Mouse (Mus musculus) 3134 (cell line): Measurements from ENCODE around the gene H2afy.

Source experiments
- DNase-seq: peaks from one replicate; pipeline ENCODE4 v3.0.0-alpha.2; 2011; ENCODE audit warnings: low spot score; ENCODE audit not compliant: insufficient read length; ENCODE audit errors: extremely low read depth

The H2afy gene

GRCm38 (mm10) chr13:56136200-56136599 lies at the start of gene H2afy:
H2afy (minus strand) TSS chr13:56136361.
- no peak for DNase-seq

DNA sequence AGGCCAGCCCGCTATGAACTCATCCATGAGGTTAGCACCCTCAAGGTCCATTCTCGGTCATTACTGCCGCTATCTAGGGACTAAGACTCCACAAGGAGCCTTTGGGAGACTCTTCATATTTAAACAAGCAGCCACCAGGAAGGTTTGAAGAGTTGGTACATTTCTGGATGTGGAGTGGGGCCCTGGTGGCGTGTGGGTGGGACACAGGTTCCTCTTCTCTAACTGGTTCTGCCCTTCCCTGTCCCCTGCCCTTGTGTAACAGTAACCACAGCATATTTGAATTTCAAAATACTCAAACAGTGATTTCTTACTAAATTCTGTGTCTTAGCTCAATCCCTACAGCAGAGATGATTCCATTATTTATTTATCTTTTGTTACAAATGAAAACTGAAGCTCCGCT lies 47.5 kb upstream of the H2afy start:
- DNase-seq: no peak

GRCm38 (mm10) chr13:56181424-56181823 lies 45.3 kb upstream of the H2afy start:
- DNase-seq: no peak

GRCm38 (mm10) chr13:56178416-56179035 lies 42.4 kb upstream of the H2afy start, which contains the start of gene Tifab:
Tifab (minus strand) TSS chr13:56178885.
- no peak for DNase-seq

DNA sequence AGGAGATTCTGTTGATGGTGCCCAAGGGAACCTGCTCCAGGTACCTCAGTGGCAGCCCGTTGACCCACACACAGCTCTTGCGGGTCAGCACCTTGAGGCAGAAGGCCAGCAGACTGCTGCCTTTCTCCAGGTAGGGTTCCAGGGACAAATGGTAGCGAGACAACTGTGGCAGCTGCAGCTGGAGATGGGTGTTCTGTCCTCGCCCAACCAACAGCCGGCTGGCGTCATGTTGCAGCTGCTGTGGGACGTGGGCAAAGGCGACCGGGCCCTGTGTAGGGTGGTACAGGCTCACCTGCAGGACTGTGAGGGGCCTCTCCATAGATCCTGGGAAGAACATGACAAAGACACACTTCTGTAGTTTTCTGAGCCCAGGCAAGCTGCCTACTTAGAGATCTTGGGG lies 40.1 kb upstream of the H2afy start:
- DNase-seq: no peak

DNA sequence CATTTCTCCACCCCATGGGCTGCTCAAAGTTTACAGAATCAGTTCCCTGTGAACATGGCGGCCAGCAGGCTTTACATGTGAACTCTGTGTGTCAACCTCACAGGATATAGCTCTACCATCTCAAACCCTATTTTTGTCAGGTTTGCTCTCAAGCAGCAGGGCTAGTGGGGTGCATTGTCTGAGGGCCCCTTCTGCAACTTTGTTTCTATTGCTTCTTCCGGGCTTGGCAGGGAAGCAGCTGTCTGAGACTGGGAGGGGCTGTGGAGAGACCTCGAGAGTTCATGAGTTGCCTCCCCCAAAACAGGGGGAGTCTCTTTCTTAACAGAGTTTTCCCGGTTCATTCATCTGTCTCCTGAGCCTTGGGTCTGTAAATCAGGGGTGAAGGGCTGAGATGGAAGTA lies 39.7 kb upstream of the H2afy start:
- no peak for DNase-seq

- DNase-seq: no peak
These were observed 36.9 kb upstream of the H2afy start for GRCm38 (mm10) chr13:56172901-56173545.

DNA sequence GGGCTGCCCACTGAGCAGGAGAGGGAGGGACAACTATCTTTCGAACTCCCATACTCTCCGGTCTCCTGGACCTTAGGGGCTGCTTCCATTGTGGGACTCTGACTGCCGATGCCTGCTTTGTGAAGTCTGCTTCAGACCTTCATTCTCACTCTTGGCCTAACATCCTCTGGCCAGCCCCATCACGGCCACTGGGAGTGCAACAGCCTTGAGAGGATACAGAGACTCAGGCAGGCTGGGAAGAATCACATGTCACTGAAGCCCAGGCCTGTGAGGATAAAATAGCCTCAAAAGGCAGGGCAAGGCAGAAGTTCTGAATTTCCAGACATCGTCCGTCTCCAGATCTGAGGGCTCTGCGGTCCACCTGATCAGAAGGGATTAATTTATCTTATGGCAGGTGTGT lies 35.9 kb upstream of the H2afy start:
- no peak for DNase-seq

- no peak for DNase-seq
These were observed 32.2 kb upstream of the H2afy start for GRCm38 (mm10) chr13:56168403-56168781.

GRCm38 (mm10) chr13:56167446-56168402 lies 31.6 kb upstream of the H2afy start:
- DNase-seq: no peak

- DNase-seq: no peak
These were observed 29.4 kb upstream of the H2afy start for GRCm38 (mm10) chr13:56165561-56165960.

DNA sequence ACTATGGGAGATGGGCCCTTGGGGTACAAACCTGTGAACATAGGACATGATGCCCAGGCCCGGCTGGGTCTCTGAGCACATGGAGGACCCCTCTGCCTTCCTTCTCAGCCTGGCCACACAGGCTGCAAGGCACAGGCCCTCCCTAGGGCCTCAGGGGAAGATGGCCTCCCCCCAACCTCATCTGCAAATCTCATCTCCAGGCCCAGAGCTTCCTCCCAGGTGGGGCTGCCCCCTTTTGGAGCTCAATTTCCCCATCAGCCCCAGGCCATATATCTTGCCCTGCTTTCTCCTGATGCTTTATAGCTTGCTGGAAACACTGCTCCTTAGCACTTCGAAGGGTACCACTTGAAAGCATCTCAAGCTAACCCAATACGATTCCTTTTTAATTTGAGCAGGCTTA lies 28.2 kb upstream of the H2afy start:
- no peak for DNase-seq

DNA sequence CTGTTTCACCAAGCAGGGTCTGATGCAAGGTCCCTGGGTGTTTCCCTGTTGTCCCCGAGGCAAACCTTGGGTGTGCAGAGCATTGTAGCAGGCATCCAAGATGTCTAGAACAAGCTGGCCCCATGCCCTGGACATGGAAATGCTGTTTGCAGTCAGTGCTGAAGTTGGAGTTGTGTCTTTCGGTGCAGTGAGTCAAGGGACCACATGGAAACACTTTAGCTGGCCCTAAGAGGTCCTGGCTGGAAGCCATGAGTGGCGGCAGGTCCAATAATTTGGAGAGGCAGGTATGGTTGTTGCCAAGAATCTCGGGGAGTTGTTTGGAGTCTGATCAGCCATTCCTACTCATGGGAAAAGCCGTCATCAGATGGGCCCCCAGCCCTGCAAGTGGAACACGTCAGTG lies 27.6 kb upstream of the H2afy start:
- DNase-seq: no peak

DNA sequence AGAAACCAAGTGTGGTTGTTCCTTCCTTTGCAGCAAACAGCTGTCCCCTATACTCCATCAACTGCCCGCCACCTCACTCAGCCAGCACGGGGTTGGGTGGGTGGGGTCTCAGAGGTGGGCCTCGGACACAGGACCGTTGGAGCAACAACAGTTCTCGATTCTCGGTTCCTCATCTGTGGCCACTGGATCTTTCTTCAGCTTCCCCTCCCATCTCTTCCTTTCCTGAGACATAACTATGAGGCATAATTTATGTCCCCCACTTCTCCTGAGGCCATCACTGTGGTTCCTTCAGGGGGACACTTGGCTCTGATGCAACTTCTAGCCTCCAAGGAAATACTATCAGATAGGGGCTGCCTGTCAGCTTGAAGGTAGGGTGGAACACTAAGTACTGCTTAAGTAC lies 26.7 kb upstream of the H2afy start:
- DNase-seq: no peak

DNA sequence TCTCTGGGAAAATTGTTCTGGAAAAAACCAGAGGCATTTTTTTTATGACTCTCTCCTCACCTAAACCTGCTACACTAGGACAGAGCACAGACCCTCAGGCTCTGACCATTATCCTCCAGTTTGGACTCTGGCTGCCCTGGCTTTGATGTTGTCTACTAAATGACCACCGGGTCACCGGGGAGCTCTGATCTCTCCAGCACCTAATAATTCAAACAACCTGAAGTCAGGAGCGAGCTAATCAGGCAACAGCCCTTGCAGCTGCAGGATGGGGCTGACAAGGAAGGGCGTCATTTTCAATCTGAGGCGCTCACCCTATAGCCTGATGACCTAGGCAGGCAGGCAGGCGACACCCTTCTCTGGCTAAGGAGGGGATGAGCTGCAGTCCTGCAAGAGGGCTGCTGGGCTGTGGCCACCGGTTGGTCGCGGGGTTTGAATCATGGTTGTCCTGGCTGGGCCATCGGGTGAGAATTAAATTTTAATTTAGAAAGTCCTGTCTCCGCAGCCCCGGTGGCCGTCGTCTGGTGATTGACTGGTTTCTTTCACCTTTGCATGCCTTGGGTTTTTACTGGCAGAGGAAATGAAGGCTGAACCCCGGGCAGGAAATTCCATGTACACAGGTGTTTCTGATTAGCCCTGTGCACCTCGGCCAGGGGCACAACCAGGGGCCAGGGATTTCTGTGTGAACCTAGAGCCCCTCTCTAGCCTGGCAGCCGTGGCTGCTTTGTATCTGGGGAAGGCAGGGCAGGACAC lies 23.6 kb upstream of the H2afy start:
- DNase-seq: no peak

- DNase-seq: no peak
These were observed 22.9 kb upstream of the H2afy start for GRCm38 (mm10) chr13:56159016-56159601.

DNA sequence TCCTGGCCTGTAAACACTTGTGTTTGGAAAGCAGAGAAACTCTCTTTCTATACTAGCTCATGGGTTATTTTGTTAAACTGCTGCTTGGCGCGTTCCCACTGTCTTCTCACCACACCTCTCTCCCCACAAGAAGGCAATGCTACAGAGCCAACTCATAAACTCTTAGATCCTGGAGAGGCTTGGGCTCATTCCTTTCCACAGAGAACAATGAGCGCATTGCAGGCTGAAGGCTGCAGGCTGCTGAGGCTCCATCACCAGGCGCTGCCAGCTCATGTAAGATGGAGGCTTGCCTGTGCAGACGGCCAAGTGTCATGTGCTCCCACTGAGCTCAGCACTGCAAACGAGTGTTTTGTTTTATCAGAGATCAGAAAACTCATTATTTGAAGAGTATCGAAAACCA lies 19.5 kb upstream of the H2afy start:
- DNase-seq: no peak

GRCm38 (mm10) chr13:56155048-56155447 lies 18.9 kb upstream of the H2afy start:
- DNase-seq: no peak

- DNase-seq: no peak
These were observed 16.8 kb upstream of the H2afy start for GRCm38 (mm10) chr13:56152773-56153460.
